Mouse (Mus musculus) hindbrain, embryonic 16.5 days (tissue): ENCODE measurements at regions not wholly inside any gene's neighbourhood (a gene's known extent, or its start where the extent isn't known, plus 50 kb on each side); places are given as distances from the start of the nearest gene placed in this dataset.
A peak's percentile ranks its signal among the peaks of the same experiment; 100 is the strongest.

ENCODE experiments used
- ATAC-seq: fragments of 200-750 bp; cut with Nextera tagmentation; 2 replicates; pipeline ENCODE4 v1.8.0; 2017; ENCODE audit warnings: moderate TSS enrichment, moderate library complexity
- H3K27ac ChIP-seq: fragments of 300-500 bp; sonication (generic); 2 replicates; pipeline ENCODE4 v1.5.1; 2014; ENCODE audit warnings: low read depth, mild to moderate bottlenecking, control low read depth, low read length, moderate library complexity
- H3K27me3 ChIP-seq: fragments of 300-500 bp; sonication (generic); replicated peaks from 2 replicates; pipeline ENCODE4 v1.6.1; 2014; ENCODE audit warnings: low read length; ENCODE audit not compliant: control insufficient read depth, insufficient read depth
- H3K36me3 ChIP-seq: fragments of 300-500 bp; sonication (generic); 2 replicates; pipeline ENCODE4 v1.6.1; 2014; ENCODE audit warnings: mild to moderate bottlenecking, low read length, moderate library complexity, mixed read lengths; ENCODE audit not compliant: control insufficient read depth, insufficient read depth
- H3K4me1 ChIP-seq: fragments of 300-500 bp; sonication (generic); 2 replicates; pipeline ENCODE4 v1.6.1; 2014; ENCODE audit warnings: low read depth, low read length; ENCODE audit not compliant: control insufficient read depth, insufficient read depth
- H3K4me2 ChIP-seq: fragments of 300-500 bp; sonication (generic); 2 replicates; pipeline ENCODE4 v1.6.1; 2014; ENCODE audit warnings: mild to moderate bottlenecking, low read length, control low read depth, moderate library complexity
- H3K4me3 ChIP-seq: fragments of 300-500 bp; sonication (generic); 2 replicates; pipeline ENCODE4 v1.5.1; 2014; ENCODE audit warnings: mild to moderate bottlenecking, low read length, control low read depth, moderate library complexity
- H3K9ac ChIP-seq: fragments of 300-500 bp; sonication (generic); 2 replicates; pipeline ENCODE4 v1.6.1; 2014; ENCODE audit warnings: low read depth, mild to moderate bottlenecking, control low read depth, low read length, moderate library complexity
- H3K9me3 ChIP-seq: fragments of 300-500 bp; sonication (generic); 2 replicates; pipeline ENCODE4 v1.6.1; 2014; ENCODE audit warnings: mild to moderate bottlenecking, low read length, moderate library complexity; ENCODE audit not compliant: control insufficient read depth
- WGBS: fragments of 180-500 bp; shearing (Covaris S2); extraction: QIAGEN DNeasy Blood & Tissue Kit; methylation state at CpG from one replicate; pipeline ENCODE4 v1.1.7; 2014; 5-methylcytosine and 5-hydroxymethylcytosine counted together

DNA sequence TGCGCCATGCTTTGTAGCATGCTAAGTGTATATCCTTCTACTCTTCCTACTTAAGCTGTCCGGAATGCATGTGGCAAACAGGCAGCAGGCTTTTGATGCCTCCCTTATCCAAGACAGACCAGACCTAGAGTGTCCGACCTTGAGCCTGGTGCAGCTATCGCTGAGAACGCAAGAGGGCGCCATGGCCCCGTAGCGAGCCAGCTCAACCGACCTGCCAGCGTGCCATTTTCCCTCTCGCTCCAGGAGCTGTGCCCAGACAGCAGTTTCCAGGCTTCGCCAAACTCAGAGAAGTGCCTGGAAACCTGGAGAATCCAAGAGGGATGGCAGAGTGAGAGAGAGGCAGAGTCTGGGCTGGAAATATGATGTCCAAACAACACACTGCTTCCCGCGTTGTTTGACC is 155.8 kb upstream of the Gm12830 start:
- Histone ChIP-seq H3K4me3 (peak overlapping the region; percentile 20), H3K36me3 (no peaks in the 10 kb centered on the region), H3K27me3 (peaks cover 27% of the 10 kb centered on the region), H3K9me3 (no peaks in the 10 kb centered on the region), H3K27ac (no peak overlapping the region), H3K9ac (no peak overlapping the region), H3K4me1 (peaks cover 11% of the 10 kb centered on the region), H3K4me2 (peak overlapping the region; percentile 64)
- WGBS: 3% methylated on average over 14 of the region's 14 CpGs
- peak; percentile 92 for ATAC-seq

- Histone ChIP-seq H3K9me3 (no peaks in the 10 kb centered on the region), H3K4me3 (peak overlapping the region; percentile 38), H3K36me3 (no peaks in the 10 kb centered on the region), H3K27me3 (peaks cover 29% of the 10 kb centered on the region), H3K4me1 (peaks cover 11% of the 10 kb centered on the region), H3K27ac (no peak overlapping the region), H3K4me2 (peak overlapping the region; percentile 64), H3K9ac (peak overlapping the region; percentile 33)
- WGBS: 3% methylated on average over 41 of the region's 41 CpGs
- ATAC-seq: peak; percentile 46
Measured at GRCm38 (mm10) chr4:114666238-114666978, 155.1 kb upstream of the Gm12830 start.

DNA sequence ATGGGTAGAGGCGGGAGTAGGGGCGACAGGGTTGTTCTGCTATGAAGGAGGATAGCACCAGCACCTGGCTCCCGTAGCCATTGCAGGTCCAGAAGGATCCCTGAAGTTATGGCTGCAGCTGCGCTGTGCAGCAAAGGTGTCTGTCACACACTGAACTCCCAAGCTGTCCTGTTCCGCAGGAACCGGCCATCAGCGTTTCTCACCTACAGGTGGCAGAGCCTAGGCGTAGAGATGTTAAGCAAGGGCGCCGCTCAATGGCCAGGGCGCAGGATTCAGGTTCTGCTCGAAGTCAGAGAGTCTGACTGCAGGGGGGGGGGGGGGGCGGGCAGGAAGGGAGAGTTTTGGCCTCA is 154.6 kb upstream of the Gm12830 start:
- peak overlapping the region; percentile 33 for H3K9ac ChIP-seq
- H3K4me3 ChIP-seq: peak overlapping the region; percentile 38
- H3K4me2 ChIP-seq: peak overlapping the region; percentile 64
- no peaks in the 10 kb centered on the region for H3K9me3 ChIP-seq
- H3K4me1 ChIP-seq: peaks cover 11% of the 10 kb centered on the region
- H3K27ac ChIP-seq: no peak overlapping the region
- peak; percentile 6; the same call in 1 of the 2 replicates for ATAC-seq
- 9% methylated on average over 13 of the region's 13 CpGs for WGBS
- H3K36me3 ChIP-seq: no peaks in the 10 kb centered on the region
- H3K27me3 ChIP-seq: peaks cover 29% of the 10 kb centered on the region

GRCm38 (mm10) chr4:114672096-114672720 is 149.3 kb upstream of the Gm12830 start:
- no peaks in the 10 kb centered on the region for H3K9me3 ChIP-seq
- H3K4me2 ChIP-seq: no peak overlapping the region
- ATAC-seq: no peak
- no peak overlapping the region for H3K9ac ChIP-seq
- 64% methylated on average over 5 of the region's 5 CpGs for WGBS
- H3K4me3 ChIP-seq: no peak overlapping the region
- peaks cover 10% of the 10 kb centered on the region for H3K27me3 ChIP-seq
- no peak overlapping the region for H3K27ac ChIP-seq
- H3K36me3 ChIP-seq: no peaks in the 10 kb centered on the region
- H3K4me1 ChIP-seq: no peaks in the 10 kb centered on the region

GRCm38 (mm10) chr4:114676908-114677898 is 144.3 kb upstream of the Gm12830 start:
- H3K27me3 ChIP-seq: no peaks in the 10 kb centered on the region
- no peak overlapping the region for H3K9ac ChIP-seq
- ATAC-seq: no peak
- no peak overlapping the region for H3K27ac ChIP-seq
- H3K9me3 ChIP-seq: no peaks in the 10 kb centered on the region
- peaks cover 7% of the 10 kb centered on the region for H3K4me1 ChIP-seq
- H3K36me3 ChIP-seq: no peaks in the 10 kb centered on the region
- H3K4me3 ChIP-seq: no peak overlapping the region
- WGBS: 82% methylated on average over 13 of the region's 13 CpGs
- H3K4me2 ChIP-seq: no peak overlapping the region

DNA sequence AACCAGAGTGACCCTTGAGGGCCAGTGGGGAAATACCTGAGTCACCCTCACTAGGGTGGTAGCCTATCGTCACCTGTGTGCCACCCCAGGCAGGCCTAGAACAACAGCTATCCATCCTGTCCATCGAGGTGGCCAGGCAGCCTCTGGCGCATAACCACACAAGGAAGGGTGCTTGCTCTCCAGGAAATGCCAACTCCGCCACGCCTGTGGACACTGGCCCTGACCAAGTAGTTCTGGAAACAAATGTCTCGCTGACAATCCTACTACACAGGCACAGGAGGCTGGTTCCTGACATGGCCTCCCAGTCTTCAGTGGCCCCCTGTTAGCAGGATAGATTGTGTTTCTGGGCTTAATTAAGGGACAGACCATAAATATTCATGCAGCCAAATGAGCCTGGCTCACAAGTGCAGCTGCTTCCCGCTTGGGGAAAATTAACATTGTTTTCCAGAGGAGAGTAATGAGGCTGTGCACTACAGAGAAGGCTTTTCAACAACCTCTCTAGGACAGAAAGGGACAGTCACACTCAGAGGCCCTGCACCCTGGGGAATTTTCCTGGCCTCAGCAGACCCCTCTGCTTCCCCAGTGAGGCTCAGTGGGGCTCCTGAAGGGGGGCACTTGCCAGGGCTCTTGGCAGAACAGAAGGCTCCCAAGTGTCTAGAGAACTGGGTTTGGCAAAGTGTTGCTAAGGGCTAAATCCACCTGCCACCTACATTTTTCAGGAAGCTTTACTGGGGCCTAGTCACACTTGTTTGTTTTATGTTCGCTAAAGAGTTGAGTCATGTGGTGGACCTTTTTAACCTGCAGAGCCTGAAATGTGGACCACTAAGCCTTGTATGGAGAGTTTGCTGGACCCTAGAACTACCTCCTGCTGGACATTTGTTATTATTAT is 143.2 kb upstream of the Gm12830 start:
- no peaks in the 10 kb centered on the region for H3K27me3 ChIP-seq
- H3K9me3 ChIP-seq: no peaks in the 10 kb centered on the region
- 45% methylated on average over 8 of the region's 8 CpGs for WGBS
- H3K4me3 ChIP-seq: no peak overlapping the region
- no peak overlapping the region for H3K27ac ChIP-seq
- H3K4me2 ChIP-seq: no peak overlapping the region
- no peak overlapping the region for H3K9ac ChIP-seq
- no peaks in the 10 kb centered on the region for H3K36me3 ChIP-seq
- ATAC-seq: peak; percentile 77
- peaks cover 7% of the 10 kb centered on the region for H3K4me1 ChIP-seq

DNA sequence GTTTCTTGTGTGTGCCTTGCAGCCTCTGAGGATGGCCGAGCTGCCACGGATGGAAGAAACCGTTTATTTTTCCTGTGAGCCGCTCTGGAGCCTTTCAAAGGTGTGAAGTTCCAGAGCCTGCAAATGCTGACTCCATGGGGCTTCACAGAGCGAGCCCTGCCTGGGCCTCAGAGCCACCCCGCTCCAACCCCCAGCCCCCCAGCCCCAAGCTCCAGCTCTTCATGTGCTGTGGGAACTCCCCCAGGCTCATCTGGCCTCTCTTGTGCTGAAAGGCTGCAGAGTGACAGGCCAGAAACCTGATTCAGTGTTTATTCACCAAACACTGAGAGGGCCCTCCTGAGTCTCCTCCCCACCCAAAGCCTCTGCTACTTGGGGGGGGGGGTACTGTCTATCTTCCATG is 141.2 kb upstream of the Gm12830 start:
- 61% methylated on average over 6 of the region's 6 CpGs for WGBS
- H3K36me3 ChIP-seq: no peaks in the 10 kb centered on the region
- no peaks in the 10 kb centered on the region for H3K9me3 ChIP-seq
- H3K4me2 ChIP-seq: no peak overlapping the region
- no peaks in the 10 kb centered on the region for H3K27me3 ChIP-seq
- ATAC-seq: no peak
- H3K9ac ChIP-seq: no peak overlapping the region
- H3K27ac ChIP-seq: no peak overlapping the region
- peaks cover 7% of the 10 kb centered on the region for H3K4me1 ChIP-seq
- no peak overlapping the region for H3K4me3 ChIP-seq

- Histone ChIP-seq H3K27ac (no peak overlapping the region), H3K9ac (no peak overlapping the region), H3K36me3 (no peaks in the 10 kb centered on the region), H3K4me3 (no peak overlapping the region), H3K9me3 (no peaks in the 10 kb centered on the region), H3K4me1 (peaks cover 7% of the 10 kb centered on the region), H3K4me2 (no peak overlapping the region), H3K27me3 (no peaks in the 10 kb centered on the region)
- ATAC-seq: no peak
- 74% methylated on average over 7 of the region's 7 CpGs for WGBS
Measured at GRCm38 (mm10) chr4:114682955-114683354, 138.6 kb upstream of the Gm12830 start.
